Mouse (Mus musculus): ENCODE measurements at regions not wholly inside any gene's neighbourhood (a gene's known extent, or its start where the extent isn't known, plus 50 kb on each side); places are given as distances from the start of the nearest gene placed in this dataset.
A peak's percentile ranks its signal among the peaks of the same experiment; 100 is the strongest.

DNA sequence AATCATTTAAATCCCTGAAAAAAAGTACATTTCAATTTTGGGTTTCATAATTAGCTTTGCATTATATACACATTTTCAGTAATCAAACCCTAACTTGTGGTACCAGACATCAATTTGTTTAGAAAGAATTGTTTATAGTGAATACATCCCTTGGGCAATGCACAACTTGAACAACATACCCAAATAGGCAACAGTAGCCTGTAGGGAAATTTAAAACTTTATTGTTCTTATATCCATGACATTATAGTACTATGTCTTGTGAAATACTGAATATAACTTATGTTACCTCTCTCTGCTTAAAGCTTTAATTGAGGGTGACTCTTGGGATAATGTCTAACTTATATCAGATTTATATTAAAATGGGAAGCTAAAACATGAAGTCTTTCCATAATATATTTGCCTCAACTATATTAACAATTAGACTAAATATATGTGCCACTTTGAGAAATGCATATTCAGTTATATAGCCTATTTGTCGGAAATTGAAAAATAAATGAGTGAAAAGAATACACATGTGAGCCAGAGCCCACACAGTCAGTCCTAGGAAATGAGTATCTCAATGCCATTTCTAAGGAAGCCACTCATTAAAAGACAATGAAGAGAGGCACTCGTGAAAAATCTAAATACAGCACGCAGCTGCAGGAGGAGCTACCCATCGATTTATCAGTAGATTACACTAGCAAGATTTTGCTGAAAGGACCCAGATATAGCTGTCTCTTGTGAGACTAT is 458.1 kb upstream of the Slitrk6 start:
- no peak for DNase-seq

DNA sequence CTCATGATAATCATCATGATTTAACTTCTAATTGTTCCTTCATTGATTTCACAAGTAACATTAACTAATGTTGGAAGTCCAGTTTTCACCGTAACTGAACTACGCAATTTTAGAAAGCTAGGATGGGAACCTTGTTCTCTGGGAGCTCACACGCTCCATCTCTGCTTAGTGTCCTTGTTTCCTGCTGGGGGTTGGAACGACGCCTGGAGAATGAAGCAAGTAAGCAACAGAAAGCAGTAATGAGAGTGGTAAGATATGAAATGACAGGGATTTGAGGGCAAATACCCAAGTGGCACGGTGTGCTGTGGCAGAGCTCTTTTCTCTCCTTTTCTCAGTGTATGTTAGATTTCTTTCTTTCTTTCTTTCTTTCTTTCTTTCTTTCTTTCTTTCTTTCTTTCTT is 448.0 kb upstream of the Slitrk5 start:
- peak; percentile 64 to 83 for DNase-seq

DNA sequence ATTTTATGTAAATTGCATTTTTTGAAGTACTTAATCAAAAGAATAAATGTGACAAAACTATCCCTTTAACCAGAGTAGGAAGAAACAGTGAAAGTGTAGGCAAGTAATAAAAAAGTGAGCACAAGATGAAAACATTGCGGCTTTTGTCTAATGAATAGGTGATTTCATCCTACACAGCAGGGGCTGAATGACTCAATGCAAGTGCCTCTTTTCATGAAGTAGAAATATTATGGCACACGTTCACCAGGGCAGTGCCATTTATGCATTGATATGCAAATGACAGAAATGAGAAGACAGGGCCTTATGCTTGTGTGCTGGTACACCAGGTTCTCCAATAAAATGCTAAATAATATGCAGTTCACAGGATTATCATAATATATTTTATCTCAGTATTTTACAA is 435.8 kb upstream of the Slitrk5 start:
- no peak for DNase-seq

DNA sequence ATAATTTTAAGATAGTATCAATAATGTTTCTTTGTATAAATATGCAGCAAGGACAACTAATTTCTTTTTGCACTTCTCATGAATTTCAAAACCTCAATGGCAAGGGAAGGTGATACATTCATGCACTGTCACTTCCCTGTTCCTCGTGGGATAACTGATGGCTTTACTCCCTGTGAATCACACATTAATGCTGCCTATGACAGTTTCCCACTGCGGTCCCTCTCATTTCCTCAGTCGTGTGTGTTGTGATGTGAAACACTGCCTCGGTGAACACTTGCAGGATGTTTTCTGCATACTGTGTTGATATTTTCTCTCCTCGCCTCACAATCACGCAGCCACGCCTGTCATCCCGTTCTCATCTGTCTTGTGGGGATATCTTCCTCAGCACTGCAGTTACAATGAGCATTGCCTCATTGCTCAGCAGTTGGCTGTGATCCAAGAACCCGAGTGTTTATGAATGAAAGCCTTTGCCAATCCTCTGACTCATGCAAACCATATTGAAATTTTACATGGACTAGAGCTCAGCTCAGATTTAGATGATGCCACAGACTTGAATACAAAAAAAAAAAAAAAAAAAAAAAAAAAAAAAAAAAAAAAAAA is 425.4 kb upstream of the Slitrk5 start:
- peak; percentile 61 to 82 for DNase-seq

DNA sequence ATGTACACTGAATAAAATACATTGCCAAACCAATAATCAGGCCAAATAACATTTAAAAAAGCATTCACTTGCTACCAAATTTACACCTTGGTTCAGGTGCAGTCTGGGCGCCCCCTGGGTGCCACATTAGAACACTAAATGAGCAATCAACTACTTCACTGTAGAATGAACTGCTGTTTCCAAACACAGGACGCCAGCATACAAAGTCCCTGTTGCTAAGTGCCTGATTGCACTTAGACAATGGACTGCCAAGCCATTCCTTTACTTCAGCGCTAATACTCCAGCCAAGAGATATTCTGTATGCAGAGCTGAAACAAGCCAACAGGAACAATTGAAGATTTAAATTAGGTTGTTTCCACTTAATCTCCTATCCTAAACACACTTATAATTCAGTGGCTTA is 421.7 kb upstream of the Slitrk5 start:
- peak in 1 of 2 experiments; percentile 2 for DNase-seq

DNA sequence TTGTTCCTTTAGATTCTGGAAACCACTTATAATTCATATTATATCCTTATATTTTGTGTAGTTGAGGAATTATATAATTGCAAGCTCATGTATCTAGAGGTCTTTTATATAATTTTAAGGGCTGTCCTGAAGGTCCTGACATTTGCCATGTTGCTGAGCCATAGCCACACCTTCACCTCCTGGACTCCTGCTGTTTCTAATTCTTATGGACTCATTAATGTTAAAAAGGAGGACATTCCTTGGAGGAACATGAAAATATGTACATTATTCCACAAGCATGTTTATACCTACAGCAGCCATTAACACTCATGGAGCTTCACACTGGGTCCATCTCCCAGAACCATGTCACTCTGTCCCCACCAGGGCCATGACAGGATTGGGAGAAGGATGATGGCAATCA is 413.2 kb upstream of the Slitrk5 start:
- DNase-seq: no peak

DNA sequence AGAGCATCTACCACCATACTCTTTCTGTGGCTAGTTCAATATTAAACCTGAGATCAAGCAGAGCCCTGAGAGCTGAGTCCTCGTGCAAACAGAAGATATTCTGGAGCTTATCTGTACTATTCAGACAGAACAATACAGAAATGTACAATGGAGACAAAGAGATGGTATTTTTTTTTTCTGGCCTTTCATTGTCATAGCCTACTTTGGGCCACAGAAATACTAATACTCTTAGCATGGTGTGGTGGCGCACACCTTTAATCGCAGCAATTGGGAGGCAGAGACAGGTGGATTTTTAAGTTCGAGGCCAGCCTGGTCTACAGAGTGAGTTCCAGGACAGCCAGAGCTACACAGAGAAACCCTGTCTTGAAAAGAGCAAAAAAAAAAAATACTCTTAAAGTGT is 404.7 kb upstream of the Slitrk5 start:
- no peak for DNase-seq

DNA sequence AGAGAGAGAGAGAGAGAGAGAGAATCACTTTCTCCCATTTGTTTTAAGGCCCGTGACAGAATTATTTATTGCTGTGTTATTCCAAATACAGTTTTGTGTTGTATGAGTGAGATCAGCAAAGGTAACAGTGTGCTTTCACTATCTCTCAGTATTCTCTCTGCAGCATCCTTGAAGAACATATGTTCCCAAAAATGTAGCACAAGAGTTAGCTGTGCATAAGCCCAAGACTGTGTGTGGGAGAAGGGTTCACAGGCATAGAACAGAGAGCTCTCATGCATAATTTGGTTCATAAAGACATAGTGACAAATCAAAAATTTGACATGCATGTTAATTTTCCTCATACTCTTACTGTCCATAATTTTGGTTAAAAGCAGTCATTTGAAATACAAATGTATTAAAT is 393.5 kb upstream of the Slitrk5 start:
- no peak for DNase-seq

DNA sequence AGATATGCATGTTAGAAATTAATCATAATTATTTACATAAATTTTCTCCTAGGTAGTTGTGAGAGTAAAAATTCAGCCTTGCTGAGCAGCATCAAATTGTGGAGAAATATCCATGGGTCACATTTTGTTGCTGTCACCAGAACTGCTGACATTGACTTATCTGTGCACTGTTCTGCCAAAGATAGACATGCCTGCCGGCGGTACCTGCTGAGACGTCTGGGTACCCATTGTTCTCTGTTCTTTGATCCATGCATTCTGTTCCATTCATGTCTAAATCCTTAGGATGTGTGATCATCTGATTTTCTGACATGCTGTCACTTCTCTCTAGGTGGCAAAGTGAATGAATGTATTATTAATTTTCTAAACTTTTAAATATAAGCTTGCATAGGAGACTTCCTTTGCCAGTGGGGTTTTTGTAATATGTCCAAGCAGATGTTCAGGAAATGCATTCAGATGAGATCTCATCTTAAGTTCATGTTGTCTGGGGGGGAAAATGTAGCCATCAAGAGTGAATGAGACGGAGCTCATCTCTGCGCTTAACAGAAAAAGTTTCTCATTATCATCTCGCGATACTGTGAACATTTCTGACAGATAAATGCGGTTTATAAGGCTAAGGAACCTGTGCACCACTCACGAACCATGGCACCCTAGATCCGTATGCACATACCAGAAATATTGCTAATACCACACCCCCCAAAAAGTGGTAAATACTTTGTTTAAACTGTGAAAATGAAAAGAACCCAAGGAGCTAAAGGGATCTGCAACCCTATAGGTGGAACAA is 391.0 kb upstream of the Slitrk5 start:
- DNase-seq: peak; percentile 9 to 12

DNA sequence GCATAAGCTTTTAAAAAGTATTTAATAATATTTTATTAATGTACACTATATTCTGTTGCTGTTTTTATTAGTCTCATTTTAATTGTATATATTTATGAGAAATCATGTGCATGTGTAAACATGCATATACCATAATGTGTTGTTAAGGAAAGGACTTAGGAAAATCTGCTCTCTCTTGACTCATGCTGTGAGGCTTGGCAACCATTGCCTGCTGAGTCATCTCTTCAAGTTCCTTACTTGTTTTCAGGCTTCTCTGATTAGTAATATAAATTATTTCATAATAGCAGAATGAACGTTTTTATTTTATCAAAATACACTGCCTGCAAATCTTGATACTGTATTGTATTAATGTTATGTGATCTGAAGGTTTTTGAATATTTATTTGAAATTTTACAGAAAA is 388.9 kb upstream of the Slitrk5 start:
- DNase-seq: peak; percentile 17 to 55

DNA sequence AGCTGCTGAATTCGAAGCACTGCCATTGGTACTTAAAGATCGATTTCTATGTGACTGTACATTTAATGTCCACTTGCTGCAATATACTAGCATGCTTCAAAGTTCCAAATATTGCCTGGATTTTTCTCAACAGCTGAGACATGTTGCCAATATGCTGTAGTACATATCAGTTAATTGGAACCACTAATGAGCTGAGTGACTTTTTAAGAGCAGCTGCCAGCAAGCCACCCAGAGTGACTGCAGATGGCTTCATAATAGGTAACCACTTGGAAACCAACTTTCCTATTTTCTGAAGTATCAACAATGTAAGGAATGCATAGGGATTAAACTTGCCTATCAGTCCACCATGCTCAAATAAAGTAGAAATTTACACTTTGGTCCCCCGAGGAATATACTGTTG is 379.4 kb upstream of the Slitrk5 start:
- DNase-seq: peak in 1 of 2 experiments; percentile 3

DNA sequence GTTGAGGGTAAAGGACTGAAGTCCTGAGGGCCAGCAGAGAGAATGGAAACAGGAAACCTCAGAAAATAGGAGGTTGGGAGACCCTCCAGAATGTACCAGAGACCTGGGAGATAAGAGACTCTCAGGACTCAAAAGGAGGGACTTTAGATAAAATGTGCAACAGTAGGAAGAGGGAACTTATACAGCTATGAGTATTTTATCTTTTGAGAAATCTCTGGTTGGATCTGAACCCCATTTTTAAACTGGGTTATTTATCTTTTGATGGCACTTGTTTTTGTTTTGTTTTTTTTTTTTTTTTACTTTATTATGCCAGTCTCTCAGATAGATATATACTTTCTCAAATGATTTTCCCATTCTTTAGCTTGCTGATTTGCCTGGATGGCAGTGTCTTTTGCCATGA is 377.1 kb upstream of the Slitrk5 start:
- no peak for DNase-seq

DNA sequence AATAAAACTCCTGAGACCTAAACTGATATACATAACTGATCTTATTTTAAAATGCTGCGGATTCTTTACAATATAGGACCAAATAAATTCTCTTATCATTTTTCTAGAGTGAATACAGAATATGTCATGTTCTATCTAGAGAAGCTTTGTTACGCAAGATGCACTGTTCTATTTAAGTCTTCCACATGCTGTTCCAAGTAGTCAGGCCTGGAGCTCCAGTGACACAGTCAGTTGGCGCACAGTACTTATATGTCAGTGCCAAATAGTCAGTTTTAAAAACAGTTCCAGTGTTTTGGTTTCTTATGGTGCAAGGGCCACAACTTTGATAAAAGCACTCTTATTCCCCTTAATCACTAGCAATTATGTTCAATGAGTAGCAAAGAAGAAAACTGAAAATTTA is 344.3 kb upstream of the Slitrk5 start:
- peak in 1 of 2 experiments; percentile 5 for DNase-seq

DNA sequence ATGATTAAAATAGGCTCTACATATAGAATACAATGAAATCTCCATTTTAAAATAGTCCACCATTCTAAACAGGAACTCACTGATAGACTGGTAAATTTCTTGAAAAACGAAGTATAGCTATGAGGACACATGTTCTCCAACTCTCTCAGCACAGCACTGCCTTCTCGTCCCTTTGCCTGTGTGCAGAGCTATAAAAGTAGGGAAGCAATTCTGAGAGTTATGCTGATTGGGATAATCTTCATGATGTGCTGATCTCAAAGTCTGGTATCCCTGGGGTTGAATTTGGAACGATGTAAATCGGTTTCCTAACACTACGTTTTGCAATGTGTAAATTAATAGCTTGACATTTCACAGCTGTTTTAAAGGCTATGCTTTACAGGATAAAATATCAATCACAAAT is 321.4 kb upstream of the Slitrk5 start:
- no peak for DNase-seq

DNA sequence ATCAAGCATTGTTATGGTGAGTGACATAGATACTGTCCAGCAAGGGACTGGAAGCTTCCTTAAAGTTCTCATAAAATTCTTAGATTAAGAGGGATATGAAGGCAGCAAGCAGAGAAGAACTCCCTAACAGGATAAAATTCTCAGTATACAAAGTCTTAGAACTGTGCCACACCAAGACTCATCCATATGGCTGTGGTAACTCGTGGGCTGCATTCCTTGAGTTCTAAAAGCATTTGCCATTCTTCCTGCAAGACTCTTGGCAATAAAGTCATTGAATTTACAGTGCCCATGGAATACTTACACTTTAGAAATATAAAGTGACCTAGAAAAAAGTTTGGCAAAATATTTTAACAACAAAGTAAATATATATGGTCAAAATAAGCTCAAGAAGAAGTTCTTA is 278.1 kb upstream of the Slitrk5 start:
- no peak for DNase-seq

DNA sequence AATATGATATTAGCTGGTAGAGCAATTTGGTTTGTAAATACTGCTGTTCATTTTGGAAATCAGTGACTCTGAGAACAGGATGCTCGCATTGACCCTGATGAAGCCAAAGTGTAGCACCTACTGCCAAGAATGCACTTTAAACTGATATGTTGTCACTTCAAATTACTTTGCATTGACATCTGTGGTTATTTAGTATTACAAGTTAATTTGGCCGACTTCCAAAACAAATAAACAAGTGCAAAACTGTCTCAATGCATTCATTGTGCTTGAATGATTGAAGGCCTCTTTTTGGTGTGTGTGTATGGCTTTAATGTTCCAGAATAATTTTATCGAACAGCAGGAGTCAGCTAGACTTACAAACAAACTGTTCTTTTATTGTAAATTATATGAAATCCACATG is 274.1 kb upstream of the Slitrk5 start:
- no peak for DNase-seq

DNA sequence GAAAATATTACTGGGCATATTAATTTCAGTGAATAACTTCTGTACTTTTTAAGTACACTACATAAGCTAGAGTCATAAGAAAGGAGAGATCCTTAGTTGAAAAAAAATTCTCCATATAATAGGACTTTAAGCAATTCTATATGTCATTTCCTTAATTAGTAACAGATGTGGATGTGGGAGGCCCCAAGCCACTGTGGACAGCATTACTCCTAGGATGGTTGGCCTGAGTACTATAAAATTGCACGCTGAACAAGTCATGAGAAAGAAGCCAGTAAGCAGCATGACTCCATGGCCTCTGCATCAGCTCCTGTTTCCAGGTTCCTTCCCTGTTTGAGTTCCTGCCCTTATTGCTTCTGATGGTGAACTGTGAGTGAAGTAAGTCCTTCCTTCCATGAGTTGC is 272.4 kb upstream of the Slitrk5 start:
- DNase-seq: no peak

DNA sequence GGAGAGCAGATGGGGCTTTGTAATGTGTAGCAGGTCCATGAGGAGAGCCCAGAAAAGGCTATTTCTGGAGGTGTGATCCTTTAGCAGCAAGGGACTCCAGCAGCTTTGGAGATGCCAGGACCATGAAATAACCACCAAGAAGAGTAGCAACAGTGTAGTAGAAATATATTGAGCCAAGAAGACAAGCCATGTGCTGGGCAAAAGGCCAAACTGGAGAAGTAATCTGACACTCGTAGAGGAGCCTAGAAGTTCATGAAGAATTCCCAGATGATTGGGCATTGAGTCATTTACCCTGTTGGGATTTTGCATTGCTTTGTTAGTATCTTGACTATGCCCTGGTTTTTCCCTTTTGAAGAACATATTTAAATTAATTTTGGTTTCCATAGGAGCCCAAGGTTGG is 271.3 kb upstream of the Slitrk5 start:
- no peak for DNase-seq

DNA sequence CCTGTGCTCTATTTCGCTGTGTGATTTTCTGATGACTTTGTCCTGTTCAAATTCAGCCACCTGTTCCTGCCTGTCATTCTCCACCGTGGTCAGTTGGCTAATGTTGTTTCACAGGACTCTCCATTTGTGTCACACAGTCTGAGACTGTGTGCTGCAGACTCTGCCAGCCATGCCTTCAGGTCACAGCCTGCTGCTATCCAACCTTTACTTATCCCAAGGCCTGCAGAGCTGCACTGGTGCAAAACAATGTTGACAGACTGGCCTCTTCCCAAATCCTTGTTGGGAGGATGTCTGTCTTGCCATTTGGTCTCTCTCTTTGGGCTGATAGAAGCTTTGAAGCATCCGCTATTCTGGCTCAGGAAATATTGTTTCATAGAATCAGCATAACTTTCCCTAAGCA is 261.4 kb upstream of the Slitrk5 start:
- DNase-seq: peak; percentile 16 to 34

DNA sequence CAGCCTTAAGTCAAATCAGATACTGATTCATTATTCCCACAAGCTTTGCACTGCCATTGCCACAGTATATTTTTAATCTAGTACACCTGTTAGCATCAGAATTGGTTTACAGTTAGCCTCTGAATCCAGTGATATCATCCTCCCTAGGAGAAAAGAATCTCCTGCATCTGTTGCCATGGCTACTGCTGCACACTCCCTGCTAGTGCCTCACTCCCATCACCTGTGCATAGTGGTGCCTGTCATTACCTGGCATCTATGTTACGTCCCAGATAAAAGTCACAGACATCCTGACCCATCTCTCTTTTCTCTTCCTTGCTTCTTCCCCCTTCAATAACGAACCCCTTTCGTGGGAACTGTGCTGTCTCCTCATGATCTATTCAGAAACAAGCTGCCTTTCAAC is 256.4 kb upstream of the Slitrk5 start:
- no peak for DNase-seq

DNA sequence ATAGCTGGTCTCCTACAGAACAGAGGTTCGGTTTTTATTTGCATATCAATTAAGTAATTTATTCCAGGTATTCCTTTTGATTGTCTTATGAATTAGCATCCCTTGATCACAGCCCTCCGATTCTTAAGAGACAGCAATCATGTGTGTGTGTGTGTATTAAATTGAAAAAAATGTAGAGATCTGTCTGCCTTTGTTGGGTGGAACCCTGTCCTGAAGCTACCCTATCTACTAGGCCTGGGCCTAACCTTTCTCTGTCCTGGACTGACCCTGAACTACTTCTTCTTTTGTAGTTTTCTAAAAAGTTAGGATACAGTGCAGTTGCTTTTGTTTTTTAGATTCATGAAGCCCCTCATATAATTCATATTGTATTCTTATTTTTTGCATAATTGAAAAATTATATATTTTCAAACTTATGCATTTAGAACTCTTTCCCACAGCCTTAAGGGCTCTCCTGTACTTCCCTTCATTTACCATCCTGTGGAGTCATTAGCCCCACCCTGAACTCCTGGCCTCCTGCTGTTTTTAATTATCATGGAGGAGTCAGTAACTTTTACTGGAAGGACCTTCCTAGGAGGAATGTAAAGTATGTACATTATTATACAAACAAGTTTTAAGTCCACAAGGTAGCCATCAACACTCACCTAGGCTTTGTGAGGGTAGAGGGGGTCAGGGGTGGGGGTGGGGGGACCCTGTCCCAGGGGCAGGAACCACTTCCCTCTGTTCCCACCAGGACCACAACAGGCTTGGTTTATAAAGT is 245.6 kb upstream of the Slitrk5 start:
- DNase-seq: no peak

All from cerebellum, postnatal 25 days (tissue).